Mouse (Mus musculus): ENCODE results near the gene Tmem81. TPM values are rescaled to one million over a fixed set of nuclear protein-coding genes. Genes with fewer than 3 reads are reported as not detected.

The Tmem81 gene
- polyA plus RNA-seq, 1 experiment from 2014 or later, result 3.1 TPM

DNA sequence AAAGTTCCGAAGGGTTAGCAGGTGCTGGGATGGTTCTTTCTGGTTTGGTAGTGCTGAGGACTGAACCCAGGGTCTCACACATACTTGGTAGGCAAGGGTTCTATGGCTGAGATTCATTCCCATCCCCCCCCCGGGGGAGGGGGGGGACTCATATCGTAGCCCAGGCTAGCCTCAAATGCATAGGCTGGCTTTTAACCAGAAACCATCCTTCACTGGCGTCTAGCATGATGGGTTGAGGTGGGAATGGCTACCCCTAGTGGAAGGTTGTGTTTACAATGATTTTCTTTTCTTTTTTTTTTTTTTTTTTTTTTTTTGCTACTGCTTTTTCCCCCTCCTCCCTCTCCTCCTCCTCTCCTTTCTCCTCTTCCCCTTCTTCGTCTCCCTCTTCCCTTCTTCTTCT, 33.5 kb upstream of the Tmem81 start:
- H3K9ac ChIP-seq (ENCODE audit: low read depth, low read length), result no peak overlapping the region
- WGBS, result 57% methylated on average over 5 of the region's 5 CpGs
- H3K4me1 ChIP-seq (replicated peaks; ENCODE audit: control insufficient read depth, insufficient read depth, low read length), result peaks cover 5% of the 10 kb centered on the region; the same call in 1 of the 2 replicates
- no peak overlapping the region for H3K4me3 ChIP-seq (ENCODE audit: low read depth, low read length)
- no peak overlapping the region for H3K27ac ChIP-seq (ENCODE audit: low read depth, low read length)
- no peaks in the 10 kb centered on the region for H3K9me3 ChIP-seq (ENCODE audit: control insufficient read depth)
- ATAC-seq, result no peak
- peak; percentile 58 for TF ChIP-seq CTCF (IDR thresholded peaks at IDR 0.05; ENCODE audit: low read depth)
- no peaks in the 10 kb centered on the region for H3K27me3 ChIP-seq (replicated peaks; ENCODE audit: control insufficient read depth, insufficient read depth, low read length)
- no peaks in the 10 kb centered on the region for H3K36me3 ChIP-seq (ENCODE audit: control insufficient read depth, insufficient read depth)
- no peak overlapping the region for H3K4me2 ChIP-seq (replicated peaks; ENCODE audit: low read depth)

DNA sequence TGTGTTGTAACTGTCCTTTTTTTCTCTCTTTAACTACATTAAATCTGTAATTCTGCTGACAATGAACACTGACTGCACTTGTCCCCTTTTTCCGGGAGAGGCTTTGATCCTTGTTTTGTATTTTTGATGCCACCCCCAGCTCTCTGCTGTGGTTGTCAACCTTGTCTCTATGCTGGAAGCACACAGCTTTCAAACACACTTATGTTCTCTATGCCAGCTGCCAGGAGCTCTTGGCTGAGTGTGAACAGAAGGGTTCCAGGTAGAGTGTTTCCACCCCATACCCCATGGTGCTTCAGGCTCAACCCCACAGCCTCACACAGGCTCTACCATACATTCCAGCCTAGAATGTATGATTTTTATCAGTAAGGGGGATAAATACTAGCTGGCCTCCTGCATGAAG, 31.5 kb upstream of the Tmem81 start:
- no peak for TF ChIP-seq CTCF (IDR thresholded peaks at IDR 0.05; ENCODE audit: low read depth)
- 78% methylated on average over 1 of the region's 1 CpGs for WGBS
- Histone ChIP-seq H3K4me1 (replicated peaks; ENCODE audit: control insufficient read depth, insufficient read depth, low read length) (peaks cover 5% of the 10 kb centered on the region; the same call in 1 of the 2 replicates), H3K27ac (ENCODE audit: low read depth, low read length) (no peak overlapping the region), H3K9me3 (ENCODE audit: control insufficient read depth) (no peaks in the 10 kb centered on the region), H3K4me2 (replicated peaks; ENCODE audit: low read depth) (no peak overlapping the region), H3K4me3 (ENCODE audit: low read depth, low read length) (no peak overlapping the region), H3K27me3 (replicated peaks; ENCODE audit: control insufficient read depth, insufficient read depth, low read length) (no peaks in the 10 kb centered on the region), H3K9ac (ENCODE audit: low read depth, low read length) (no peak overlapping the region), H3K36me3 (ENCODE audit: control insufficient read depth, insufficient read depth) (no peaks in the 10 kb centered on the region)
- no peak for ATAC-seq

DNA sequence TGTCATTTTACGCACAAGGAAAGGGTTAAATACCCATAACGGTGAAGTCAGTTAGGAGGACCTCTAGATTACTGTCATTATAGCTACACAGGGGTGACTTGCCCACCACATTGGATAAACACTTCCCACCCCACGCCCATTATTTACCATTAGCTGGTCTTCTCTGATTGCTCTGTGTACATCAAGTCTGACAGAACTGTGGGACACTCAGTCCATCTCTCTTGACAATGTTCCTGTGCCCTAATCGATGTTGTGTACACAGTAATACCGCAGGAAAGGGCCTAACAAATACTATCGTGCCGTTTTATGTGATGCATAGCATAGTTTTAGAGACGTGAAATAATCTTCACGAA, 29.5 kb upstream of the Tmem81 start:
- peak; percentile 12; the same call in 1 of the 2 replicates for ATAC-seq
- Histone ChIP-seq H3K4me2 (replicated peaks; ENCODE audit: low read depth) (peak overlapping the region; percentile 79), H3K9ac (ENCODE audit: low read depth, low read length) (peak overlapping the region; percentile 73), H3K9me3 (ENCODE audit: control insufficient read depth) (no peaks in the 10 kb centered on the region), H3K36me3 (ENCODE audit: control insufficient read depth, insufficient read depth) (no peaks in the 10 kb centered on the region), H3K4me3 (ENCODE audit: low read depth, low read length) (peak overlapping the region; percentile 88), H3K4me1 (replicated peaks; ENCODE audit: control insufficient read depth, insufficient read depth, low read length) (peaks cover 5% of the 10 kb centered on the region; the same call in 1 of the 2 replicates), H3K27me3 (replicated peaks; ENCODE audit: control insufficient read depth, insufficient read depth, low read length) (no peaks in the 10 kb centered on the region), H3K27ac (ENCODE audit: low read depth, low read length) (0 out of 2 replicates have a peak overlapping the region, but pooled peaks have one; percentile 15)
- no peak for TF ChIP-seq CTCF (IDR thresholded peaks at IDR 0.05; ENCODE audit: low read depth)
- WGBS, result 2% methylated on average over 9 of the region's 9 CpGs

DNA sequence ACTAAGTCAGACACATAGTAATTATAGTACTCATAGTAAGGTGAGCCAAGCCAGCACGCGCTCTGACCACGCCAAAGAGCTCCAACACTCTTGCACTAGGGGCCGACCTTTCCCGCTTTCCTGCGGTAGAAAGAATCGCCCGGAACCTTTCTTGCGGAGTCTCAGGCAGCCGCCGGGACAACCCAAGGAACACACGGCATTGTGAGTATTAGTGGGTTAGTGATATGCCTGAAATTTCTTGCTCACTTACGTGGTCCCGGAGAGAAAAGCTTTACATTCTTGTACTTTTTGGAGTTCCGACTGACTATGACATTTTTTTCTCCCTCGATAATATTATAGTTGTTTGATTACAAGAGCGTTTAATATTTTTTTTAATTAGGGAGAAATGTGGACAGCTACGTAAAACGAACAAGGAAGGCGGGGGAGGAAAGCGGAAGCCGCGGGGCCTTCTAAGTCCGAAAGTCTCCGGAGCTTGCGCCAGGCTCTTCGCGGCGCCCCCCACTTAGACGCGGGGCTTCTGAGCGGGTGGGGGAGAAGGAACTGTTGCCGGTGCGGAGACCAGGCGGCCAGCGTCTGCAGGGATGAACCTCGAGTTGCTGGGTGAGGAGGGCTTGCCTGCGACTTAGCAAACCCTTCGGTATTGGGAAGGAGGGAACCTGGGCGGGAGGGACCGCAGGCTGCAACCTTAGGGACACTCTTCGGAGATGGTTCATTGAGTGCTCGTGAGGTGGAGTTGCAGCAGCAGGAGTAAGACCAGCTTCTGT, 28.9 kb upstream of the Tmem81 start, which contains the start of gene Rbbp5:
TSS of gene Rbbp5 (plus strand) at position 438 of the 764 bp plus-strand sequence.
- Histone ChIP-seq H3K27me3 (replicated peaks; ENCODE audit: control insufficient read depth, insufficient read depth, low read length) (no peaks in the 10 kb centered on the region), H3K4me1 (replicated peaks; ENCODE audit: control insufficient read depth, insufficient read depth, low read length) (peaks cover 5% of the 10 kb centered on the region; the same call in 1 of the 2 replicates), H3K9ac (ENCODE audit: low read depth, low read length) (peak within 1 kb of the TSS; percentile 73), H3K4me3 (ENCODE audit: low read depth, low read length) (peak within 1 kb of the TSS; percentile 88), H3K9me3 (ENCODE audit: control insufficient read depth) (no peaks in the 10 kb centered on the region), H3K4me2 (replicated peaks; ENCODE audit: low read depth) (peak within 1 kb of the TSS; percentile 79), H3K36me3 (ENCODE audit: control insufficient read depth, insufficient read depth) (no peaks in the 10 kb centered on the region), H3K27ac (ENCODE audit: low read depth, low read length) (peak within 1 kb of the TSS; percentile 42)
- ATAC-seq, result peak; percentile 85
- WGBS, result under 1% methylated on average over 43 of the region's 43 CpGs
- peak; percentile 47 for TF ChIP-seq CTCF (IDR thresholded peaks at IDR 0.05; ENCODE audit: low read depth)

DNA sequence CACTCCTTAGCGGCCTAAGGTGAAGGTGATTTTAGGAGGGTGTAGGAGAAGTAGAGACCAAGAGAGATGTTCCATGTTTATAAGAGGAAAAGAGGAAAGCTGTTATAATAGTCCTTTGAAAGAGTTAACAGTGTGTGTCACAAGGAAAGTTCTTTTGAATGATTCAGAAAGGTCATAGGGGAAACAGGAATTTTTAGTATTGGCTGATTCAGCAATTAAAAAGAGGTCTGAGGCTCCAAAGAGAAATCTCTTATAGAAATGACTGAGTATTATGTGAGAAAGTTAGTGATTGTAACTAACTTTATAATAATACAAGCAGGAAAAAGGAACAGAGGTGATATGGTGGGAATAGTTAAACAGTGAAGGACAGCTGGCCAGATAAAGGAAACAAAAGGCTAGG, 26.6 kb upstream of the Tmem81 start:
- Histone ChIP-seq H3K27ac (ENCODE audit: low read depth, low read length) (no peak overlapping the region), H3K4me3 (ENCODE audit: low read depth, low read length) (no peak overlapping the region), H3K9ac (ENCODE audit: low read depth, low read length) (no peak overlapping the region), H3K4me1 (replicated peaks; ENCODE audit: control insufficient read depth, insufficient read depth, low read length) (peaks cover 5% of the 10 kb centered on the region; the same call in 1 of the 2 replicates), H3K4me2 (replicated peaks; ENCODE audit: low read depth) (no peak overlapping the region), H3K36me3 (ENCODE audit: control insufficient read depth, insufficient read depth) (no peaks in the 10 kb centered on the region; the same call in 1 of the 2 replicates), H3K9me3 (ENCODE audit: control insufficient read depth) (no peaks in the 10 kb centered on the region), H3K27me3 (replicated peaks; ENCODE audit: control insufficient read depth, insufficient read depth, low read length) (no peaks in the 10 kb centered on the region)
- WGBS, result 91% methylated on average over 1 of the region's 1 CpGs
- TF ChIP-seq CTCF (IDR thresholded peaks at IDR 0.05; ENCODE audit: low read depth), result no peak
- no peak for ATAC-seq

DNA sequence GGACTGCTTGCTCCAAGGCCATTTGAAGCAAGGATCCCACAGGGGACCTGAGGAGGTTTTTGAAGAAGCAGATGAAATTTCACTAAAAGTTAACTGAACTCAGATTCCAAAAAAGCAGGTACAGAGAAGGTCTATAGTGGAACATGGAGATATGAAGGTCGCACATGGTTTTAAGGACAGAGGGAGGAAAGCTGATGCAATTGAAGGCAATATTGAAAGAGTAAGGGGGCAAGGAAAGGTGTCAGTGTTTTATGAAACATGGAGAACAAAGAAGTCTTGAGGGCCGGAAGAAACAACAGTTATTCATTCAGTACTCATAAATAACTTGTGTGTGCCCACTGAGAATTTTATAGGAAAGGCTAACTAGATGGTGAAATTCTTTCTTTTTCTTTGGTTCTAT, 24.4 kb upstream of the Tmem81 start:
- Histone ChIP-seq H3K4me3 (ENCODE audit: low read depth, low read length) (no peak overlapping the region), H3K4me1 (replicated peaks; ENCODE audit: control insufficient read depth, insufficient read depth, low read length) (peaks cover under 1% of the 10 kb centered on the region; the same call in 1 of the 2 replicates), H3K36me3 (ENCODE audit: control insufficient read depth, insufficient read depth) (peaks cover 3% of the 10 kb centered on the region), H3K4me2 (replicated peaks; ENCODE audit: low read depth) (no peak overlapping the region), H3K27me3 (replicated peaks; ENCODE audit: control insufficient read depth, insufficient read depth, low read length) (no peaks in the 10 kb centered on the region), H3K9me3 (ENCODE audit: control insufficient read depth) (no peaks in the 10 kb centered on the region), H3K27ac (ENCODE audit: low read depth, low read length) (no peak overlapping the region), H3K9ac (ENCODE audit: low read depth, low read length) (no peak overlapping the region)
- ATAC-seq, result no peak
- no peak for TF ChIP-seq CTCF (IDR thresholded peaks at IDR 0.05; ENCODE audit: low read depth)
- 83% methylated on average over 2 of the region's 2 CpGs for whole genome bisulfite sequencing

Measured in intestine, postnatal 0 days (tissue).